ENCODE assay signal across 11 mouse cellular contexts in the genomic region with DNA sequence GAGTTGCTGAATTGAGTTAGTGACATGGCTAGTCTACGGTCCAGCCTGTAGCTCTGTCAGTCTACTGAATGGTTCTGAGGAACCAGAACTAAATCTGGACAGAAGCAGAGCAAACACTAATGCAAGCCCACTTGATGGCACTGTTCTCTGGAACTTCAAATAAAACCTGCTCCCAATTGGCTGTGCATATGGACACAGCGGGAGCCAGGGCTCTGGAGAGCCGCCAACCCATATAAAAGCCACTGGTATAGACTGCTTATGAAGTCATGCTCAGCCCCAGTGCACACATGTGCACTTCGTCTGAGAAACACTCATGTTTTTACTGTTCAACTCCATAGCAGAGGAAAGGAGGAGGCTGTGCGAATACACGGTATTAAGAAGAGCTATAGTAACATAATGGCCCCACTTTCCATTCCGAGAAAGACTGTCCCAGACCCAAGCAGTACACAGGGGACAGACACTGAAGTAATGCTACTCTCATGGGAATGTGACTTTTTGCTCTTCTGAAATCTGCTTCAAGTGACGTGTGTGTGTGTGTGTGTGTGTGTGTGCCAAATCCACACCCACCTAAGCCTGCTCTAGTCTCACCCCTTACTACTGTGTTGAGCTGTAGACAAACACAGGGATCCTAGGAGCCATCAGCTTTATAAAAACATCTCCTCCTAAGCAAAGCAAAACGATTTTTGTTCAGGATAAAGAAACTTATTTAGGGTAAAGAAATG. TPM values are rescaled to one million over a fixed set of nuclear protein-coding genes. Genes with fewer than 3 reads are reported as not detected.
DNase-seq lines count a peak whose midpoint lies in the region; ATAC-seq and TF ChIP-seq lines count a peak whose summit lies in the region.
"Had no signal": no experiment of that assay in that cellular context is flagged by ENCODE, and none has a peak within 500 bp of the region (broad histone marks: within the 10 kb centered on the region; RNA-seq: fewer than 3 reads in every experiment).

No protein-coding gene starts in this region.

- H3K27ac ChIP-seq in hindbrain, embryonic 14.5 days = no peak overlapping the region
- H3K27ac ChIP-seq in hindbrain, embryonic 13.5 days = no peak overlapping the region
- H3K27ac ChIP-seq in intestine, postnatal 0 days (ENCODE audit: low read depth, low read length) = no peak overlapping the region
- H3K27ac ChIP-seq in stomach, postnatal 0 days (replicated peaks) = no peak overlapping the region

- no peaks in the 10 kb centered on the region for H3K27me3 ChIP-seq in hindbrain, embryonic 14.5 days (ENCODE audit: control insufficient read depth, insufficient read depth, low read length)
- H3K27me3 ChIP-seq in hindbrain, embryonic 13.5 days = no peaks in the 10 kb centered on the region
- no peaks in the 10 kb centered on the region for H3K27me3 ChIP-seq in intestine, postnatal 0 days (replicated peaks; ENCODE audit: control insufficient read depth, insufficient read depth, low read length)
- H3K27me3 ChIP-seq in stomach, postnatal 0 days (ENCODE audit: control insufficient read depth, insufficient read depth, low read length) = no peaks in the 10 kb centered on the region

- H3K9ac ChIP-seq in hindbrain, embryonic 14.5 days = no peak overlapping the region
- no peak overlapping the region for H3K9ac ChIP-seq in hindbrain, embryonic 13.5 days
- no peak overlapping the region for H3K9ac ChIP-seq in intestine, postnatal 0 days (ENCODE audit: low read depth, low read length)
- H3K9ac ChIP-seq in stomach, postnatal 0 days (ENCODE audit: low read length) = no peak overlapping the region

- H3K4me2 ChIP-seq in hindbrain, embryonic 14.5 days (replicated peaks) = no peak overlapping the region
- H3K4me2 ChIP-seq in hindbrain, embryonic 13.5 days = no peak overlapping the region
- H3K4me2 ChIP-seq in intestine, postnatal 0 days (replicated peaks; ENCODE audit: low read depth) = no peak overlapping the region
- no peak overlapping the region for H3K4me2 ChIP-seq in stomach, postnatal 0 days (replicated peaks; ENCODE audit: low read depth)

- DNase-seq in hindbrain, embryonic 14.5 days (ENCODE audit: low spot score) = peak; percentile 53
- DNase-seq in right cerebral cortex, postnatal 10 days (ENCODE audit: low spot score in 2 of 2) = peak; percentile 57 to 65
- no peak for DNase-seq in right cerebral cortex, postnatal 36 days (ENCODE audit: low spot score in 2 of 2)
- no peak for DNase-seq in stomach, postnatal 0 days (ENCODE audit: low spot score)
- DNase-seq in right cerebral cortex, adult 18-20 months = no peak
- DNase-seq: heart, postnatal 36 days had no signal

- TF ChIP-seq CTCF in intestine, postnatal 0 days (IDR thresholded peaks at IDR 0.05; ENCODE audit: low read depth) = peak; percentile 23; the same call in 1 of the 2 replicates
- peak; percentile 28; the same call in 1 of the 2 replicates for TF ChIP-seq CTCF in stomach, postnatal 0 days (IDR thresholded peaks at IDR 0.05; ENCODE audit: low read depth)

- no peaks in the 10 kb centered on the region for H3K9me3 ChIP-seq in hindbrain, embryonic 14.5 days (ENCODE audit: control insufficient read depth, low read length)
- no peaks in the 10 kb centered on the region for H3K9me3 ChIP-seq in hindbrain, embryonic 13.5 days
- H3K9me3 ChIP-seq in intestine, postnatal 0 days (ENCODE audit: control insufficient read depth) = no peaks in the 10 kb centered on the region
- no peaks in the 10 kb centered on the region for H3K9me3 ChIP-seq in stomach, postnatal 0 days (ENCODE audit: control insufficient read depth, low read length)
- H3K9me3 ChIP-seq: G1E had no signal

- no peak overlapping the region for H3K4me3 ChIP-seq in hindbrain, embryonic 14.5 days (replicated peaks; ENCODE audit: low read length)
- H3K4me3 ChIP-seq in hindbrain, embryonic 13.5 days = no peak overlapping the region
- no peak overlapping the region for H3K4me3 ChIP-seq in intestine, postnatal 0 days (ENCODE audit: low read depth, low read length)
- no peak overlapping the region for H3K4me3 ChIP-seq in stomach, postnatal 0 days (ENCODE audit: low read depth, low read length)

- 77% methylated on average over 9 of the region's 9 CpGs for WGBS in hindbrain, embryonic 14.5 days
- 81% methylated on average over 9 of the region's 9 CpGs for WGBS in hindbrain, embryonic 13.5 days
- WGBS in intestine, postnatal 0 days = 81% methylated on average over 9 of the region's 9 CpGs
- WGBS in stomach, postnatal 0 days = 71% methylated on average over 9 of the region's 9 CpGs

- peaks cover 36% of the 10 kb centered on the region for H3K36me3 ChIP-seq in hindbrain, embryonic 14.5 days (replicated peaks; ENCODE audit: control insufficient read depth, insufficient read depth)
- peaks cover 29% of the 10 kb centered on the region for H3K36me3 ChIP-seq in hindbrain, embryonic 13.5 days
- H3K36me3 ChIP-seq in intestine, postnatal 0 days (ENCODE audit: control insufficient read depth, insufficient read depth) = no peaks in the 10 kb centered on the region
- no peaks in the 10 kb centered on the region for H3K36me3 ChIP-seq in stomach, postnatal 0 days (ENCODE audit: control insufficient read depth, insufficient read depth, low read length)

- no peak for TF ChIP-seq EP300 in stomach, postnatal 0 days (optimal IDR thresholded peaks at IDR 0.05)

- H3K4me1 ChIP-seq in hindbrain, embryonic 14.5 days (replicated peaks; ENCODE audit: control insufficient read depth, insufficient read depth, low read length) = 0 out of 2 replicates have a peak, but pooled peaks cover 3% of the 10 kb centered on the region
- H3K4me1 ChIP-seq in hindbrain, embryonic 13.5 days (replicated peaks) = 0 out of 2 replicates have a peak, but pooled peaks cover 7% of the 10 kb centered on the region
- H3K4me1 ChIP-seq in intestine, postnatal 0 days (replicated peaks; ENCODE audit: control insufficient read depth, insufficient read depth, low read length) = no peaks in the 10 kb centered on the region
- no peaks in the 10 kb centered on the region for H3K4me1 ChIP-seq in stomach, postnatal 0 days (replicated peaks; ENCODE audit: control insufficient read depth, insufficient read depth)

- ATAC-seq in hindbrain, embryonic 14.5 days (ENCODE audit: low FRiP score) = peak; percentile 68; the same call in 1 of the 2 replicates
- no peak for ATAC-seq in hindbrain, embryonic 13.5 days (ENCODE audit: low FRiP score)
- no peak for ATAC-seq in intestine, postnatal 0 days
- no peak for ATAC-seq in stomach, postnatal 0 days (ENCODE audit: low FRiP score, low TSS enrichment)
- no peak for ATAC-seq in megakaryocyte progenitor cell, adult 5-6 weeks (replicated peaks; ENCODE audit: poor library complexity)

RNA-seq across cellular contexts. Expression of gene Tex35, which starts 28.8 kb away (rescaled TPM):
- polyA plus RNA-seq in hindbrain, embryonic 14.5 days (2014; fragmentation: Nextera tagmentation; extraction: Ambion mirVana) = not detected in 2 replicates
- polyA plus RNA-seq in hindbrain, embryonic 13.5 days (2015; fragmentation: Nextera tagmentation; extraction: Ambion mirVana) = not detected in 2 replicates
- not detected in 2 replicates for polyA plus RNA-seq in intestine, postnatal 0 days (2015; fragmentation: Nextera tagmentation; extraction: Ambion mirVana)
- not detected in 2 replicates for polyA plus RNA-seq in stomach, postnatal 0 days (2015; fragmentation: Nextera tagmentation; extraction: Ambion mirVana)
- total RNA-seq in megakaryocyte progenitor cell, adult 5-6 weeks (2015) = not detected in 2 replicates
- total RNA-seq in megakaryocyte progenitor cell, adult 5-6 weeks (2017) = not detected in 2 replicates
- total RNA-seq: G1E; heart, postnatal 36 days; monocyte, adult 5-6 weeks had no signal
- polyA plus RNA-seq: G1E had no signal

Comparison
In these comparisons a context has a peak if more than half of its experiments do, and no peak if none do; other contexts are left out.
1. DNase-seq: peak in hindbrain, embryonic 14.5 days (single experiment) and right cerebral cortex, postnatal 10 days (2 of 2); none in right cerebral cortex, postnatal 36 days (0 of 2), stomach, postnatal 0 days (single experiment) and right cerebral cortex, adult 18-20 months (single experiment).